ENCODE assay signal across 12 mouse cellular contexts in the genomic region with DNA sequence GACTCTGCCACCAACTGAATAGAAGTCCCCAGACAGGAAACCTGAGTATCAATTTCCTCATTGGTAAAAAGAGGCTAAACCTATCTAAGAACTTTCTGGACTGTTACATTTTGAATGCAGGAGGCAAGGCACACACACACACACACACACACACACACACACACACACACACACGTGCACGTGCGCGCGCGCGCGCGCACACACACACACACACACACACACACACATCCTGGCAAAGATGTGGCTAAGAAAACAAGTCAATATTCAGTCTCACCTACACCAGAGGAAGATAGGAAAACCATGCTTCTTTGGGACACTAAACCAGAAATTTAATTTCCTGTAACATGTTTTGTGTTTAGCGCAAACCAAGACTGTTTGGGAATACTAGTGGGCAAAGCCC. TPM values are rescaled to one million over a fixed set of nuclear protein-coding genes. Genes with fewer than 3 reads are reported as not detected.
DNase-seq lines count a peak whose midpoint lies in the region; ATAC-seq and TF ChIP-seq lines count a peak whose summit lies in the region.
"Had no signal": no experiment of that assay in that cellular context is flagged by ENCODE, and none has a peak within 500 bp of the region (broad histone marks: within the 10 kb centered on the region; RNA-seq: fewer than 3 reads in every experiment).

No protein-coding gene starts in this region.

- H3K27me3 ChIP-seq in forebrain, embryonic 14.5 days (replicated peaks; ENCODE audit: control insufficient read depth, insufficient read depth, low read length) = no peaks in the 10 kb centered on the region
- no peaks in the 10 kb centered on the region for H3K27me3 ChIP-seq in forebrain, embryonic 15.5 days
- H3K27me3 ChIP-seq in kidney, embryonic 16.5 days (ENCODE audit: insufficient read depth, low read length) = no peaks in the 10 kb centered on the region
- H3K27me3 ChIP-seq in thymus, adult 2 months (ENCODE audit: control insufficient read depth, insufficient read depth, low read length) = no peaks in the 10 kb centered on the region
- H3K27me3 ChIP-seq: embryonic facial prominence, embryonic 15.5 days had no signal

- H3K36me3 ChIP-seq in forebrain, embryonic 14.5 days (ENCODE audit: control insufficient read depth, insufficient read depth, low read length) = peaks cover 11% of the 10 kb centered on the region
- no peaks in the 10 kb centered on the region for H3K36me3 ChIP-seq in forebrain, embryonic 15.5 days
- H3K36me3 ChIP-seq in kidney, embryonic 16.5 days (ENCODE audit: insufficient read depth, low read length) = no peaks in the 10 kb centered on the region
- peaks cover 12% of the 10 kb centered on the region for H3K36me3 ChIP-seq in thymus, adult 2 months (ENCODE audit: control insufficient read depth, insufficient read depth, low read length)
- H3K36me3 ChIP-seq: embryonic facial prominence, embryonic 15.5 days had no signal

- H3K9me3 ChIP-seq in forebrain, embryonic 14.5 days (replicated peaks; ENCODE audit: control insufficient read depth, low read length) = no peaks in the 10 kb centered on the region
- no peaks in the 10 kb centered on the region for H3K9me3 ChIP-seq in forebrain, embryonic 15.5 days
- no peaks in the 10 kb centered on the region for H3K9me3 ChIP-seq in kidney, embryonic 16.5 days (ENCODE audit: low read length)
- H3K9me3 ChIP-seq: embryonic facial prominence, embryonic 15.5 days had no signal

- DNase-seq in forebrain, embryonic 14.5 days (ENCODE audit: low spot score) = no peak
- no peak for DNase-seq in kidney, adult 11 months
- peak; percentile 47 for DNase-seq in thymus, postnatal 14 days
- DNase-seq in thymus, adult 2 months = no peak
- DNase-seq in thymus, postnatal 4 days = peak; percentile 48
- DNase-seq: cerebellum, postnatal 36 days; kidney, adult 8-10 months; retina, postnatal 1 day had no signal

- no peak overlapping the region; the same call in 1 of the 2 replicates for H3K4me3 ChIP-seq in forebrain, embryonic 14.5 days (ENCODE audit: low read depth, low read length)
- no peak overlapping the region for H3K4me3 ChIP-seq in forebrain, embryonic 15.5 days
- no peak overlapping the region for H3K4me3 ChIP-seq in kidney, embryonic 16.5 days (ENCODE audit: low read length)
- no peak overlapping the region for H3K4me3 ChIP-seq in thymus, adult 2 months (ENCODE audit: control insufficient read depth, insufficient read depth, low read length)

- H3K4me1 ChIP-seq in forebrain, embryonic 14.5 days (ENCODE audit: control insufficient read depth, insufficient read depth, low read length) = peaks cover 21% of the 10 kb centered on the region
- peaks cover 39% of the 10 kb centered on the region for H3K4me1 ChIP-seq in forebrain, embryonic 15.5 days
- peaks cover 26% of the 10 kb centered on the region for H3K4me1 ChIP-seq in kidney, embryonic 16.5 days (ENCODE audit: insufficient read depth, low read length)
- H3K4me1 ChIP-seq in thymus, adult 2 months (replicated peaks; ENCODE audit: control insufficient read depth, insufficient read depth, low read length) = peaks cover 27% of the 10 kb centered on the region

- H3K27ac ChIP-seq in forebrain, embryonic 14.5 days (ENCODE audit: low read depth, low read length) = no peak overlapping the region
- H3K27ac ChIP-seq in forebrain, embryonic 15.5 days (replicated peaks) = no peak overlapping the region
- H3K27ac ChIP-seq in kidney, embryonic 16.5 days (ENCODE audit: low read length) = no peak overlapping the region
- H3K27ac ChIP-seq in thymus, adult 2 months (ENCODE audit: control insufficient read depth, insufficient read depth, low read length) = no peak overlapping the region; the same call in 1 of the 2 replicates

- TF ChIP-seq CTCF in thymus, adult 2 months (IDR thresholded peaks at IDR 0.05; ENCODE audit: borderline replicate concordance, control insufficient read depth, extremely low read depth, insufficient read depth, low read length, poor library complexity) = no peak

- no peak for ATAC-seq in forebrain, embryonic 14.5 days
- ATAC-seq in forebrain, embryonic 15.5 days (replicated peaks) = no peak
- no peak for ATAC-seq in kidney, embryonic 16.5 days (ENCODE audit: low FRiP score, low TSS enrichment)
- no peak for ATAC-seq in erythroblast, adult 5-6 weeks (replicated peaks; ENCODE audit: low FRiP score, poor library complexity, severe bottlenecking)

- H3K9ac ChIP-seq in forebrain, embryonic 14.5 days (ENCODE audit: low read length) = 0 out of 2 replicates have a peak overlapping the region, but pooled peaks have one; percentile 97
- H3K9ac ChIP-seq in forebrain, embryonic 15.5 days (replicated peaks) = no peak overlapping the region
- peak overlapping the region; percentile 98; the same call in 1 of the 2 replicates for H3K9ac ChIP-seq in kidney, embryonic 16.5 days (replicated peaks; ENCODE audit: low read length)

- TF ChIP-seq POLR2A in thymus, adult 2 months (IDR thresholded peaks at IDR 0.05; ENCODE audit: control insufficient read depth, extremely low read depth, insufficient read depth, low read length, poor library complexity) = no peak

- WGBS in forebrain, embryonic 14.5 days = 94% methylated on average over 10 of the region's 10 CpGs
- WGBS in forebrain, embryonic 15.5 days = 88% methylated on average over 10 of the region's 10 CpGs
- WGBS in kidney, embryonic 16.5 days = 92% methylated on average over 10 of the region's 10 CpGs
- WGBS in thymus, adult 2 months = 43% methylated on average over 10 of the region's 10 CpGs

- H3K4me2 ChIP-seq in forebrain, embryonic 14.5 days (ENCODE audit: low read length) = no peak overlapping the region
- no peak overlapping the region for H3K4me2 ChIP-seq in forebrain, embryonic 15.5 days (replicated peaks)
- H3K4me2 ChIP-seq in kidney, embryonic 16.5 days (replicated peaks; ENCODE audit: low read depth, low read length) = no peak overlapping the region

RNA-seq across cellular contexts. Expression of a gene that starts 1.4 kb away (rescaled TPM):
- 58.8 and 63.3 TPM in 2 replicates for polyA plus RNA-seq in forebrain, embryonic 14.5 days (2014; fragmentation: Nextera tagmentation; extraction: Ambion mirVana)
- 52.4 and 55.1 TPM in 2 replicates for polyA plus RNA-seq in forebrain, embryonic 15.5 days (2015; fragmentation: Nextera tagmentation; extraction: Ambion mirVana)
- polyA plus RNA-seq in kidney, embryonic 16.5 days (2015; fragmentation: Nextera tagmentation; extraction: Ambion mirVana) = 13.4 and 15.1 TPM in 2 replicates
- 65.2 and 82.5 TPM in 2 replicates for polyA plus RNA-seq in thymus, adult 2 months (2012; rRNA removed)
- 256 and 258 TPM in 2 replicates for total RNA-seq in erythroblast, adult 5-6 weeks (2015; ENCODE audit: low replicate concordance)
- 354 and 386 TPM in 2 replicates for total RNA-seq in erythroblast, adult 5-6 weeks (2017; ENCODE audit: low replicate concordance)

RNA-seq across cellular contexts. Expression of a gene that starts 20.4 kb away (rescaled TPM):
- polyA plus RNA-seq in forebrain, embryonic 14.5 days (2014; fragmentation: Nextera tagmentation; extraction: Ambion mirVana) = 42.4 and 46.2 TPM in 2 replicates
- polyA plus RNA-seq in forebrain, embryonic 15.5 days (2015; fragmentation: Nextera tagmentation; extraction: Ambion mirVana) = 47.7 and 48.1 TPM in 2 replicates
- polyA plus RNA-seq in kidney, embryonic 16.5 days (2015; fragmentation: Nextera tagmentation; extraction: Ambion mirVana) = 13.5 and 13.6 TPM in 2 replicates
- polyA plus RNA-seq in thymus, adult 2 months (2012; rRNA removed) = 14.7 and 15.6 TPM in 2 replicates
- 2.7 and 5.0 TPM in 2 replicates for total RNA-seq in erythroblast, adult 5-6 weeks (2015; ENCODE audit: low replicate concordance)
- total RNA-seq in erythroblast, adult 5-6 weeks (2017; ENCODE audit: low replicate concordance) = 2.1 and 8.3 TPM in 2 replicates

Comparison
In these comparisons a context has a peak if more than half of its experiments do, and no peak if none do; other contexts are left out.
1. DNase-seq: peak in thymus, postnatal 14 days (single experiment) and thymus, postnatal 4 days (single experiment); none in forebrain, embryonic 14.5 days (single experiment), kidney, adult 11 months (single experiment) and thymus, adult 2 months (single experiment).